Mouse (Mus musculus) stomach, embryonic 15.5 days (tissue): ENCODE measurements around the gene Nphp4. TPM values are rescaled to one million over a fixed set of nuclear protein-coding genes. Genes with fewer than 3 reads are reported as not detected.

Experiments
- ATAC-seq: fragments of 200-750 bp; cut with Nextera tagmentation; 2 replicates; pipeline ENCODE4 v1.8.0; 2017; ENCODE audit warnings: low read depth, moderate number of reproducible peaks, moderate TSS enrichment; ENCODE audit not compliant: insufficient read depth, low FRiP score
- H3K27ac ChIP-seq: fragments of 300-500 bp; sonication (generic); 2 replicates; pipeline ENCODE4 v1.5.1; 2015; ENCODE audit warnings: mild to moderate bottlenecking, inconsistent platforms
- H3K27me3 ChIP-seq: fragments of 300-500 bp; sonication (generic); replicated peaks from 2 replicates; pipeline ENCODE4 v1.6.1; 2015; ENCODE audit warnings: inconsistent platforms
- H3K36me3 ChIP-seq: fragments of 300-500 bp; sonication (generic); 2 replicates; pipeline ENCODE4 v1.6.1; 2015; ENCODE audit warnings: inconsistent platforms
- H3K4me1 ChIP-seq: fragments of 300-500 bp; sonication (generic); 2 replicates; pipeline ENCODE4 v1.6.1; 2015; ENCODE audit warnings: inconsistent platforms
- H3K4me2 ChIP-seq: fragments of 300-500 bp; sonication (generic); 2 replicates; pipeline ENCODE4 v1.6.1; 2015; ENCODE audit warnings: mild to moderate bottlenecking, inconsistent platforms
- H3K4me3 ChIP-seq: fragments of 300-500 bp; sonication (generic); replicated peaks from 2 replicates; pipeline ENCODE4 v1.5.1; 2015; ENCODE audit warnings: inconsistent platforms
- H3K9ac ChIP-seq: fragments of 300-500 bp; sonication (generic); 2 replicates; pipeline ENCODE4 v1.6.1; 2015; ENCODE audit warnings: inconsistent platforms
- H3K9me3 ChIP-seq: fragments of 300-500 bp; sonication (generic); 2 replicates; pipeline ENCODE4 v1.6.1; 2016; ENCODE audit warnings: inconsistent platforms
- WGBS: fragments of 180-500 bp; shearing (Covaris S2); methylation state at CpG from one replicate; pipeline ENCODE4 v1.1.7; 2015; 5-methylcytosine and 5-hydroxymethylcytosine counted together
- polyA plus RNA-seq: library from polyadenylated mRNA; unstranded; fragments of >200 nt; fragmentation: Nextera tagmentation; extraction: Ambion mirVana; gene quantifications from 2 replicates; pipeline ENCODE4 v1.2.1, GENCODE M21; 2015

Nphp4 gene
- 1.9 and 2.2 TPM in 2 replicates for polyA plus RNA-seq

GRCm38 (mm10) chr4:152476427-152477023, at the start of gene Nphp4:
Gene Nphp4 (plus strand): TSS chr4:152476706.
- Histone ChIP-seq H3K4me2 (peak within 1 kb of the TSS; percentile 91), H3K4me1 (peaks cover 19% of the 10 kb centered on the region), H3K36me3 (no peaks in the 10 kb centered on the region), H3K4me3 (peak within 1 kb of the TSS; percentile 77), H3K27me3 (peaks cover 21% of the 10 kb centered on the region), H3K9me3 (no peaks in the 10 kb centered on the region), H3K9ac (peak within 1 kb of the TSS; percentile 49; the same call in 1 of the 2 replicates), H3K27ac (0 out of 2 replicates have a peak within 1 kb of the TSS, but pooled peaks have one; percentile 71)
- ATAC-seq = no peak
- WGBS = 3% methylated on average over 18 of the region's 18 CpGs

GRCm38 (mm10) chr4:152428259-152428658, 48.2 kb upstream of the Nphp4 start:
- no peak overlapping the region for H3K4me2 ChIP-seq
- H3K4me1 ChIP-seq = peaks cover 4% of the 10 kb centered on the region; the same call in 1 of the 2 replicates
- no peaks in the 10 kb centered on the region for H3K36me3 ChIP-seq
- H3K9ac ChIP-seq = no peak overlapping the region
- ATAC-seq = no peak
- H3K27me3 ChIP-seq = 0 out of 2 replicates have a peak, but pooled peaks cover 3% of the 10 kb centered on the region
- H3K27ac ChIP-seq = no peak overlapping the region
- H3K4me3 ChIP-seq = no peak overlapping the region
- WGBS = 60% methylated on average over 8 of the region's 8 CpGs
- no peaks in the 10 kb centered on the region for H3K9me3 ChIP-seq

- H3K4me2 ChIP-seq = no peak overlapping the region
- no peak overlapping the region for H3K27ac ChIP-seq
- 0 out of 2 replicates have a peak, but pooled peaks cover 3% of the 10 kb centered on the region for H3K27me3 ChIP-seq
- no peak overlapping the region for H3K9ac ChIP-seq
- no peaks in the 10 kb centered on the region for H3K9me3 ChIP-seq
- no peak overlapping the region for H3K4me3 ChIP-seq
- peaks cover 11% of the 10 kb centered on the region for H3K4me1 ChIP-seq
- no peaks in the 10 kb centered on the region for H3K36me3 ChIP-seq
- 62% methylated on average over 5 of the region's 5 CpGs for WGBS
- no peak for ATAC-seq
These were observed 44.2 kb upstream of the Nphp4 start for GRCm38 (mm10) chr4:152432308-152432707.

GRCm38 (mm10) chr4:152434836-152435235, 41.7 kb upstream of the Nphp4 start:
- no peak overlapping the region for H3K4me3 ChIP-seq
- peaks cover 11% of the 10 kb centered on the region for H3K4me1 ChIP-seq
- 0 out of 2 replicates have a peak, but pooled peaks cover 3% of the 10 kb centered on the region for H3K27me3 ChIP-seq
- 4% methylated on average over 9 of the region's 9 CpGs for WGBS
- no peak overlapping the region for H3K9ac ChIP-seq
- ATAC-seq = peak; percentile 84
- H3K27ac ChIP-seq = no peak overlapping the region
- no peaks in the 10 kb centered on the region for H3K36me3 ChIP-seq
- H3K9me3 ChIP-seq = no peaks in the 10 kb centered on the region
- H3K4me2 ChIP-seq = peak overlapping the region; percentile 49

GRCm38 (mm10) chr4:152435255-152435654, 41.3 kb upstream of the Nphp4 start:
- 0 out of 2 replicates have a peak, but pooled peaks cover 3% of the 10 kb centered on the region for H3K27me3 ChIP-seq
- H3K4me1 ChIP-seq = peaks cover 11% of the 10 kb centered on the region
- ATAC-seq = no peak; the same call in 1 of the 2 replicates
- WGBS = 15% methylated on average over 10 of the region's 10 CpGs
- no peaks in the 10 kb centered on the region for H3K36me3 ChIP-seq
- no peak overlapping the region for H3K9ac ChIP-seq
- no peak overlapping the region for H3K4me3 ChIP-seq
- H3K27ac ChIP-seq = no peak overlapping the region
- peak overlapping the region; percentile 49 for H3K4me2 ChIP-seq
- no peaks in the 10 kb centered on the region for H3K9me3 ChIP-seq

- Histone ChIP-seq H3K4me3 (no peak overlapping the region), H3K27ac (no peak overlapping the region), H3K9me3 (no peaks in the 10 kb centered on the region), H3K4me1 (no peaks in the 10 kb centered on the region), H3K27me3 (no peaks in the 10 kb centered on the region), H3K4me2 (no peak overlapping the region), H3K9ac (no peak overlapping the region), H3K36me3 (no peaks in the 10 kb centered on the region)
- WGBS = 57% methylated on average over 9 of the region's 9 CpGs
- no peak for ATAC-seq
These were observed 35.6 kb upstream of the Nphp4 start for GRCm38 (mm10) chr4:152440882-152441281.

- Histone ChIP-seq H3K4me3 (no peak overlapping the region), H3K36me3 (no peaks in the 10 kb centered on the region), H3K9me3 (no peaks in the 10 kb centered on the region), H3K4me2 (no peak overlapping the region), H3K27ac (no peak overlapping the region), H3K27me3 (no peaks in the 10 kb centered on the region), H3K4me1 (no peaks in the 10 kb centered on the region), H3K9ac (no peak overlapping the region)
- 29% methylated on average over 9 of the region's 9 CpGs for WGBS
- ATAC-seq = no peak
These were observed 35.0 kb upstream of the Nphp4 start for GRCm38 (mm10) chr4:152441536-152441935.

- Histone ChIP-seq H3K9me3 (no peaks in the 10 kb centered on the region), H3K4me3 (no peak overlapping the region), H3K27me3 (no peaks in the 10 kb centered on the region), H3K4me1 (no peaks in the 10 kb centered on the region), H3K27ac (no peak overlapping the region), H3K9ac (no peak overlapping the region), H3K36me3 (no peaks in the 10 kb centered on the region), H3K4me2 (no peak overlapping the region)
- WGBS = 71% methylated on average over 10 of the region's 10 CpGs
- ATAC-seq = no peak
These were observed 30.3 kb upstream of the Nphp4 start for GRCm38 (mm10) chr4:152446178-152446577.

GRCm38 (mm10) chr4:152447731-152448665, 28.5 kb upstream of the Nphp4 start:
- 70% methylated on average over 22 of the region's 22 CpGs for WGBS
- Histone ChIP-seq H3K27ac (no peak overlapping the region), H3K27me3 (no peaks in the 10 kb centered on the region), H3K4me2 (no peak overlapping the region), H3K9ac (no peak overlapping the region), H3K9me3 (no peaks in the 10 kb centered on the region), H3K4me1 (no peaks in the 10 kb centered on the region), H3K36me3 (no peaks in the 10 kb centered on the region), H3K4me3 (no peak overlapping the region; the same call in 1 of the 2 replicates)
- ATAC-seq = 0 out of 2 replicates have a peak, but pooled peaks have one; percentile 14

GRCm38 (mm10) chr4:152448666-152449018, 27.9 kb upstream of the Nphp4 start:
- 60% methylated on average over 8 of the region's 8 CpGs for WGBS
- ATAC-seq = peak; percentile 31; the same call in 1 of the 2 replicates

GRCm38 (mm10) chr4:152451371-152451770, 25.1 kb upstream of the Nphp4 start:
- H3K4me2 ChIP-seq = no peak overlapping the region
- 77% methylated on average over 6 of the region's 6 CpGs for WGBS
- H3K9me3 ChIP-seq = no peaks in the 10 kb centered on the region
- no peak for ATAC-seq
- H3K9ac ChIP-seq = no peak overlapping the region
- H3K4me3 ChIP-seq = no peak overlapping the region
- H3K4me1 ChIP-seq = no peaks in the 10 kb centered on the region
- no peaks in the 10 kb centered on the region for H3K27me3 ChIP-seq
- no peak overlapping the region for H3K27ac ChIP-seq
- no peaks in the 10 kb centered on the region for H3K36me3 ChIP-seq

More at GRCm38 (mm10) chr4:152448666-152449018, 27.9 kb upstream of the Nphp4 start:
- H3K27ac ChIP-seq = no peak overlapping the region
- no peaks in the 10 kb centered on the region for H3K27me3 ChIP-seq
- no peak overlapping the region for H3K9ac ChIP-seq
- H3K4me2 ChIP-seq = no peak overlapping the region
- H3K9me3 ChIP-seq = no peaks in the 10 kb centered on the region
- H3K36me3 ChIP-seq = no peaks in the 10 kb centered on the region
- no peaks in the 10 kb centered on the region for H3K4me1 ChIP-seq
- H3K4me3 ChIP-seq = no peak overlapping the region

GRCm38 (mm10) chr4:152453079-152453478, 23.4 kb upstream of the Nphp4 start:
- no peak overlapping the region for H3K4me3 ChIP-seq
- no peak overlapping the region for H3K27ac ChIP-seq
- no peaks in the 10 kb centered on the region for H3K36me3 ChIP-seq
- no peak for ATAC-seq
- H3K9me3 ChIP-seq = no peaks in the 10 kb centered on the region
- no peaks in the 10 kb centered on the region for H3K27me3 ChIP-seq
- no peak overlapping the region for H3K4me2 ChIP-seq
- H3K4me1 ChIP-seq = no peaks in the 10 kb centered on the region
- H3K9ac ChIP-seq = no peak overlapping the region
- WGBS = 48% methylated on average over 10 of the region's 10 CpGs
